Mouse (Mus musculus) megakaryocyte, embryonic 14.5 days (primary cell): ENCODE measurements around the gene Pou2af1.

Experiments used
- FLI1 ChIP-seq: IDR thresholded peaks from 2 replicates; pipeline ENCODE4 v1.6.1; 2012; ENCODE audit warnings: low read length, inconsistent platforms, mixed read lengths
- GATA1 ChIP-seq: IDR thresholded peaks from 3 replicates; pipeline ENCODE4 v1.6.1; 2012; ENCODE audit warnings: mixed read lengths, low read length, inconsistent platforms, borderline replicate concordance

- TF ChIP-seq GATA1 (no peak), FLI1 (no peak)
Measured at GRCm38 (mm10) chr9:51208974-51209332, 4.6 kb upstream of the Pou2af1 start.
